Mouse (Mus musculus): ENCODE measurements around the gene Fndc11. TPM values are rescaled to one million over a fixed set of nuclear protein-coding genes. Genes with fewer than 3 reads are reported as not detected.
A peak's percentile ranks its signal among the peaks of the same experiment; 100 is the strongest.

Gene Fndc11
- total and polyA plus RNA-seq, 2 experiments: 0.10 TPM; not detected in 1

GRCm38 (mm10) chr2:181212389-181213020 is 7.3 kb upstream of the Fndc11 start:
- Histone ChIP-seq H3K4me1 (ENCODE audit: control insufficient read depth, insufficient read depth, low read length) (peaks cover 4% of the 10 kb centered on the region; the same call in 1 of the 2 replicates), H3K27me3 (ENCODE audit: control insufficient read depth, insufficient read depth, low read length) (no peaks in the 10 kb centered on the region), H3K27ac (replicated peaks; ENCODE audit: insufficient read depth, low read depth, low read length) (no peak overlapping the region), H3K79me2 (ENCODE audit: control insufficient read depth, insufficient read depth, low read length) (no peaks in the 10 kb centered on the region), H3K36me3 (ENCODE audit: control insufficient read depth, insufficient read depth, low read length) (no peaks in the 10 kb centered on the region), H3K4me3 (ENCODE audit: insufficient read depth, low read depth, low read length) (peak overlapping the region; percentile 52), H3K9ac (ENCODE audit: low read depth, low read length) (peak overlapping the region; percentile 40)
- 3% methylated on average over 34 of the region's 34 CpGs for WGBS
- no peak for DNase-seq (ENCODE audit: extremely low read depth, low read depth, low spot score)
- TF ChIP-seq POLR2A (IDR thresholded peaks at IDR 0.05; ENCODE audit: extremely low read depth, insufficient read depth, low read length): no peak

DNA sequence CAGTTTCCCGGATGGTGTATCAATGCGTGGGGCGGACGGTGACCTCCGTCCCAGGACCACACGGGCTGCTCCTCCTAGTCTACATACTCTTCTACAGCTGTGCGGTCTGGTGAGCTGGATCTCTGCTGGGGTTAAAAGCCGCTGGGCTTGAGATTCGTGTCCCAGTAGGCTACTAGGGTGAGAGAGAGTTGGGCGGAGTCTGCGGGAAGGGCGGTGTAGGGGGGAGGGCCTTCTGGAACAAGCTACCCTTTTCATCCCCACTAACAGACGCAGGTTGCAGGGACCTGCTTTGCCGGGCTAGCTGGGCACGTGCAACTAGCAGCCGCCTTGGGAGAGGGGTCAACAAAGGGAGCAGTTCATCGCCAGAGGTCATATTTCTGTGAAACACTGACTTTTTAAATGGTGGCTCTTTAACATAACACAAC is 6.8 kb upstream of the Fndc11 start, which contains the start of gene Srms:
Gene Srms (minus strand): TSS at position 165 of the 425 bp plus-strand sequence.
- WGBS: 5% methylated on average over 17 of the region's 17 CpGs
- DNase-seq (ENCODE audit: extremely low read depth, low read depth, low spot score): peak; percentile 72
- Histone ChIP-seq H3K27me3 (ENCODE audit: control insufficient read depth, insufficient read depth, low read length) (no peaks in the 10 kb centered on the region), H3K79me2 (ENCODE audit: control insufficient read depth, insufficient read depth, low read length) (no peaks in the 10 kb centered on the region), H3K36me3 (ENCODE audit: control insufficient read depth, insufficient read depth, low read length) (no peaks in the 10 kb centered on the region), H3K9ac (ENCODE audit: low read depth, low read length) (peak within 1 kb of the TSS; percentile 40), H3K4me3 (ENCODE audit: insufficient read depth, low read depth, low read length) (peak within 1 kb of the TSS; percentile 52), H3K27ac (replicated peaks; ENCODE audit: insufficient read depth, low read depth, low read length) (no peak within 1 kb of the TSS), H3K4me1 (ENCODE audit: control insufficient read depth, insufficient read depth, low read length) (peaks cover 4% of the 10 kb centered on the region; the same call in 1 of the 2 replicates)
- TF ChIP-seq CTCF (IDR thresholded peaks at IDR 0.05; ENCODE audit: low read depth, low read length): no peak
- TF ChIP-seq POLR2A (IDR thresholded peaks at IDR 0.05; ENCODE audit: extremely low read depth, insufficient read depth, low read length): no peak

GRCm38 (mm10) chr2:181216037-181216436 is 3.8 kb upstream of the Fndc11 start:
- Histone ChIP-seq H3K4me3 (ENCODE audit: insufficient read depth, low read depth, low read length) (no peak overlapping the region), H3K36me3 (ENCODE audit: control insufficient read depth, insufficient read depth, low read length) (no peaks in the 10 kb centered on the region), H3K27ac (replicated peaks; ENCODE audit: insufficient read depth, low read depth, low read length) (no peak overlapping the region), H3K4me1 (ENCODE audit: control insufficient read depth, insufficient read depth, low read length) (peaks cover 6% of the 10 kb centered on the region), H3K9ac (ENCODE audit: low read depth, low read length) (no peak overlapping the region), H3K79me2 (ENCODE audit: control insufficient read depth, insufficient read depth, low read length) (no peaks in the 10 kb centered on the region), H3K27me3 (ENCODE audit: control insufficient read depth, insufficient read depth, low read length) (no peaks in the 10 kb centered on the region)
- WGBS: 94% methylated on average over 6 of the region's 6 CpGs
- no peak for DNase-seq (ENCODE audit: extremely low read depth, low read depth, low spot score)
- TF ChIP-seq POLR2A (IDR thresholded peaks at IDR 0.05; ENCODE audit: extremely low read depth, insufficient read depth, low read length) (no peak), CTCF (IDR thresholded peaks at IDR 0.05; ENCODE audit: low read depth, low read length) (no peak)

- TF ChIP-seq POLR2A (IDR thresholded peaks at IDR 0.05; ENCODE audit: extremely low read depth, insufficient read depth, low read length) (no peak), CTCF (IDR thresholded peaks at IDR 0.05; ENCODE audit: low read depth, low read length) (no peak)
- Histone ChIP-seq H3K36me3 (ENCODE audit: control insufficient read depth, insufficient read depth, low read length) (no peaks in the 10 kb centered on the region), H3K27me3 (ENCODE audit: control insufficient read depth, insufficient read depth, low read length) (no peaks in the 10 kb centered on the region), H3K79me2 (ENCODE audit: control insufficient read depth, insufficient read depth, low read length) (no peaks in the 10 kb centered on the region), H3K9ac (ENCODE audit: low read depth, low read length) (no peak overlapping the region), H3K4me1 (ENCODE audit: control insufficient read depth, insufficient read depth, low read length) (peaks cover 2% of the 10 kb centered on the region; the same call in 1 of the 2 replicates), H3K27ac (replicated peaks; ENCODE audit: insufficient read depth, low read depth, low read length) (no peak overlapping the region), H3K4me3 (ENCODE audit: insufficient read depth, low read depth, low read length) (no peak overlapping the region)
- WGBS: 87% methylated on average over 5 of the region's 5 CpGs
- DNase-seq (ENCODE audit: extremely low read depth, low read depth, low spot score): no peak
Observed at GRCm38 (mm10) chr2:181218881-181219485, 830 bp upstream of the Fndc11 start.

DNA sequence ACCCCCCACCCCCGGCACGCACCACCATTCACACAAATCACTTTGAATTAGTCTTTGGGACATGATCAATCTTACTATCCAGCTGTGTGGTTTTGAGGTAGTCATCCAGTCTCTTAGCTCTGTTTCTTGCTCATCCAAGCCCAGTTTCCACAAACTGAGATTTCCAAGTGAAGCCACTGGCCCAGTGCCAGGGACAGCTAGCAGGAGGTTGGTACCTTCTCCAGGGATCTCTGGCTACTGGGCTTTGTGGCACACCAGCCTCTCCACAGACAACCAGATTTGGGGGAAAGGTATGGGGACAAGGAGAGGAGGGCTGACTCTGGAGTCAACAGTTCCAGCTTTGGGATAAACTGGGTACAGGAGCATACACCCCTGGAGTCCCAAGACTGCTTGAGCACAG is 548 bp downstream of the Fndc11 start:
- Histone ChIP-seq H3K79me2 (ENCODE audit: control insufficient read depth, insufficient read depth, low read length) (no peaks in the 10 kb centered on the region), H3K27me3 (ENCODE audit: control insufficient read depth, insufficient read depth, low read length) (no peaks in the 10 kb centered on the region), H3K36me3 (ENCODE audit: control insufficient read depth, insufficient read depth, low read length) (no peaks in the 10 kb centered on the region), H3K9ac (ENCODE audit: low read depth, low read length) (no peak overlapping the region), H3K4me1 (ENCODE audit: control insufficient read depth, insufficient read depth, low read length) (peaks cover 3% of the 10 kb centered on the region), H3K4me3 (ENCODE audit: insufficient read depth, low read depth, low read length) (no peak overlapping the region), H3K27ac (replicated peaks; ENCODE audit: insufficient read depth, low read depth, low read length) (no peak overlapping the region)
- DNase-seq (ENCODE audit: extremely low read depth, low read depth, low spot score): no peak
- TF ChIP-seq POLR2A (IDR thresholded peaks at IDR 0.05; ENCODE audit: extremely low read depth, insufficient read depth, low read length): no peak
- 37% methylated on average over 2 of the region's 2 CpGs for WGBS

DNA sequence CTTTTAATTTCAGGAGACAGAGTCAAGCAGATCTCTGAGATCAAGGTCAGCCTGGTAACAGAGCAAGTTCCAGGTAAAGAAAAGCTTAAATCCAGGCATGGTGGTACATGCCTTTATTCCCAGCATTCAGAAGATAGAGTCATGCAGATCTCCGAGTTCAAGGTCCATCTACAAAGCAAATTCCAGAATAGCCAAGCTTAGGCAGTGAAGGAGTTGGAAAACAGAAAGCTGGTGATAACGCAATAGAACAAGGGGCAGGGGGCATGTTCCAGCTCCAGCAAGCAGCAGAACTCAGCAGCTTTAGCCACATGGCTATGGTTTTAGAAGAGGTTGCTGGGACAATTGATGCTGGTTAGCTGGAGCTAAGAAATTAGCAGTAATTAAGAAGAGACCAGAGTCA is 5.2 kb downstream of the Fndc11 start:
- DNase-seq (ENCODE audit: extremely low read depth, low read depth, low spot score): peak; percentile 82

More for the DNA sequence above, 5.2 kb downstream of the Fndc11 start:
- H3K4me1 ChIP-seq (ENCODE audit: control insufficient read depth, insufficient read depth, low read length): peaks cover 6% of the 10 kb centered on the region
- no peaks in the 10 kb centered on the region for H3K79me2 ChIP-seq (ENCODE audit: control insufficient read depth, insufficient read depth, low read length)
- H3K27ac ChIP-seq (replicated peaks; ENCODE audit: insufficient read depth, low read depth, low read length): no peak overlapping the region
- H3K27me3 ChIP-seq (ENCODE audit: control insufficient read depth, insufficient read depth, low read length): no peaks in the 10 kb centered on the region
- WGBS: 33% methylated on average over 2 of the region's 2 CpGs
- no peak overlapping the region for H3K4me3 ChIP-seq (ENCODE audit: insufficient read depth, low read depth, low read length)
- H3K9ac ChIP-seq (ENCODE audit: low read depth, low read length): no peak overlapping the region
- H3K36me3 ChIP-seq (ENCODE audit: control insufficient read depth, insufficient read depth, low read length): peaks cover 36% of the 10 kb centered on the region
- no peak for TF ChIP-seq POLR2A (IDR thresholded peaks at IDR 0.05; ENCODE audit: extremely low read depth, insufficient read depth, low read length)
- TF ChIP-seq CTCF (IDR thresholded peaks at IDR 0.05; ENCODE audit: low read depth, low read length): no peak
